Comparison of ENCODE assay signal across 7 mouse cellular contexts in the genomic region with DNA sequence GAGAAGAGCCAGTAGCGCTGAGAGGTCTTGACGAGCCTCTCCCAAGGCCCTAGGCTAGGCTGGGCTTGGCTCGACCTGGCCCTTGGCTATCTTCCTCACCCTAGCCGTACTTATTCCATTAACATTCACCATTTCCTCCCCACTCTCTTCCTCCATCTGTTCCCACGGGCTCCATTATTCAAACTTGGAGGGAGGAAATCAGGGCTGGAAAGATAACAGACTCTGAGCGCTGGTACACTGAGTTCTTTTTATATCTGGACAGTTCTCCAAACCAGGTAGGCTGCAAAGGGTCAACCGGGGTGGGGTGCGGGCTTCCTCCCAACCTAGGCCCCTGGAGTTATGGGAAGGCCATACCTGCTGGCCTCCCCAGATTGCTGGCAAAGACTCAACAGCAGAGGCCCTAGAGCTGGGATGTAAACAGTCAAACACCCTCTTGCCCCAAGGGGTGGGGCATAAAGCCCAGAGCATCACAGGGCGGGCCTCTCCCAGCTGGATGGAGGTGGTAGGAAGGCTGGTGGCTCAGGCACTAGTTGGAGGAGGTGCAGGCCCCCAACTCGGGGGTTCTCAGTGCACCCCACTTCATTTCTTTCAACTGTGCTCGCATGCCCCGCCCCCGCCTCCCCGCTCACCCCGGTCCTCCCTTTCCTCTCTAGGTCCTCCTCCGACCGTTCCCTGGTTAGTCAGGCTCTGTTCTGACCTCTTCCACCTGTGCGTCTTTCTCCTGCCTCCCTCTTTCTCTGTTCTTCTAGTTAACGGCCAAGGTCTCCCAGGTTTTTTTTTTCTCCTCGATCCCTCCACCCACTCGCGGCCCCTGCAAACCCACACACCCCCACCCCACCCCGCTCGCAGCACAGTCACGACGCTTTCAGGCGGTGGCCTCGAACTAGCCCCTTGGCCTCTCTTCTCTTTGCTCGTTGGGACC. TPM values are rescaled to one million over a fixed set of nuclear protein-coding genes. Genes with fewer than 3 reads are reported as not detected.
DNase-seq lines count a peak whose midpoint lies in the region; ATAC-seq and TF ChIP-seq lines count a peak whose summit lies in the region.

Gene B3gnt8, plus strand, starts transcription at position 146 of the 922 bp plus-strand sequence.

- H3K4me1 ChIP-seq in G1E (ENCODE audit: insufficient read depth, low read depth, low read length), result peaks cover 42% of the 10 kb centered on the region
- H3K4me1 ChIP-seq in intestine, embryonic 14.5 days (replicated peaks; ENCODE audit: control insufficient read depth, insufficient read depth, low read length), result peaks cover 15% of the 10 kb centered on the region
- peaks cover 7% of the 10 kb centered on the region for H3K4me1 ChIP-seq in lung, adult 2 months (ENCODE audit: control insufficient read depth, insufficient read depth, low read length)

- TF ChIP-seq POLR2A in lung, adult 2 months (IDR thresholded peaks at IDR 0.05; ENCODE audit: borderline replicate concordance, extremely low read depth, low read depth, low read length), result no peak; the same call in 1 of the 2 replicates

- TF ChIP-seq CTCF in G1E (IDR thresholded peaks at IDR 0.05; ENCODE audit: low read depth, low read length), result no peak
- no peak for TF ChIP-seq CTCF in lung, adult 2 months (IDR thresholded peaks at IDR 0.05; ENCODE audit: insufficient read depth, low read length)

- peak within 1 kb of the TSS; percentile 73 for H3K4me2 ChIP-seq in intestine, embryonic 14.5 days (ENCODE audit: low read length)

- peak within 1 kb of the TSS; percentile 51 for H3K9ac ChIP-seq in intestine, embryonic 14.5 days (ENCODE audit: low read length)

- peak; percentile 57 for DNase-seq in G1E (ENCODE audit: low spot score)
- DNase-seq in brain, adult 2 months (ENCODE audit: low read depth, low spot score), result peak; percentile 59
- peak; percentile 72 for DNase-seq in gastrocnemius, postnatal 25 days
- DNase-seq in intestine, embryonic 14.5 days (ENCODE audit: low spot score), result no peak
- DNase-seq in lung, adult 2 months, result peak; percentile 47
- peak; percentile 52 for DNase-seq in skeletal muscle tissue, adult 2 months (ENCODE audit: low read depth, low spot score)
- DNase-seq in right cerebral cortex, postnatal 36 days (ENCODE audit: low spot score in 2 of 2), result no peak

- H3K9me3 ChIP-seq in G1E (replicated peaks), result no peaks in the 10 kb centered on the region
- no peaks in the 10 kb centered on the region for H3K9me3 ChIP-seq in intestine, embryonic 14.5 days (ENCODE audit: control insufficient read depth, low read length)

- 13% methylated on average over 28 of the region's 29 CpGs for WGBS in intestine, embryonic 14.5 days
- WGBS in lung, adult 2 months, result 9% methylated on average over 28 of the region's 29 CpGs

- peak within 1 kb of the TSS; percentile 70 for H3K4me3 ChIP-seq in G1E (ENCODE audit: low read depth, low read length)
- peak within 1 kb of the TSS; percentile 45 for H3K4me3 ChIP-seq in intestine, embryonic 14.5 days (ENCODE audit: low read depth, low read length)
- H3K4me3 ChIP-seq in lung, adult 2 months (replicated peaks; ENCODE audit: extremely low read depth, low read depth, low read length), result peak within 1 kb of the TSS; percentile 81

- peaks cover 79% of the 10 kb centered on the region for H3K36me3 ChIP-seq in G1E (replicated peaks)
- peaks cover 45% of the 10 kb centered on the region for H3K36me3 ChIP-seq in intestine, embryonic 14.5 days (ENCODE audit: control insufficient read depth, insufficient read depth, low read length)

- H3K27me3 ChIP-seq in G1E (ENCODE audit: insufficient read depth, low read length), result no peaks in the 10 kb centered on the region
- H3K27me3 ChIP-seq in intestine, embryonic 14.5 days (replicated peaks; ENCODE audit: control insufficient read depth, insufficient read depth, low read length), result no peaks in the 10 kb centered on the region

- no peak for ATAC-seq in G1E (ENCODE audit: extremely low read depth, insufficient number of reproducible peaks, low FRiP score, poor library complexity, severe bottlenecking)
- peak; percentile 30; the same call in 1 of the 2 replicates for ATAC-seq in intestine, embryonic 14.5 days (replicated peaks; ENCODE audit: low FRiP score, low TSS enrichment, low read depth)

- peak within 1 kb of the TSS; percentile 75 for H3K27ac ChIP-seq in intestine, embryonic 14.5 days (ENCODE audit: low read depth)

RNA-seq across cellular contexts. Expression of gene B3gnt8, which starts in this region (rescaled TPM):
- 0.15 and 0.83 TPM in 2 replicates for total RNA-seq in G1E (2014; fragmentation: Nextera tagmentation)
- total RNA-seq in G1E (2017), result 0.98 and 1.1 TPM in 2 replicates
- 1.0 and 1.3 TPM in 2 replicates for polyA plus RNA-seq in G1E (2012)
- 1 to 10 TPM in 1 of 2 experiments, under 1 TPM in 1; 0.87 to 1.5 TPM for total RNA-seq in gastrocnemius, postnatal 25 days (2021)
- polyA plus RNA-seq in intestine, embryonic 14.5 days (2014; fragmentation: Nextera tagmentation; extraction: Ambion mirVana), result 3.9 and 5.4 TPM in 2 replicates
- polyA plus RNA-seq in lung, adult 2 months (2012; rRNA removed), result 15.5 and 15.8 TPM in 2 replicates

Comparison
In these comparisons a context has a peak if more than half of its experiments do, and no peak if none do; other contexts are left out.
1. DNase-seq: peak in G1E (single experiment), brain, adult 2 months (single experiment), gastrocnemius, postnatal 25 days (single experiment), lung, adult 2 months (single experiment) and skeletal muscle tissue, adult 2 months (single experiment); none in intestine, embryonic 14.5 days (single experiment) and right cerebral cortex, postnatal 36 days (0 of 2).
2. Peak in every context shown above with its lines, with median percentiles within 50 percentile points of each other: H3K4me3 ChIP-seq.